Mouse (Mus musculus): ENCODE results near the gene Dip2b.

Dip2b gene

GRCm38 (mm10) chr15:100084882-100085281 lies 46.4 kb downstream of the Dip2b start:
- no peak for DNase-seq (ENCODE audit: low spot score)

- DNase-seq (ENCODE audit: low spot score), result no peak
These were observed 49.6 kb downstream of the Dip2b start for GRCm38 (mm10) chr15:100088021-100088420.

GRCm38 (mm10) chr15:100089645-100090053 lies 51.2 kb downstream of the Dip2b start:
- DNase-seq (ENCODE audit: low spot score), result peak; percentile 66

DNA sequence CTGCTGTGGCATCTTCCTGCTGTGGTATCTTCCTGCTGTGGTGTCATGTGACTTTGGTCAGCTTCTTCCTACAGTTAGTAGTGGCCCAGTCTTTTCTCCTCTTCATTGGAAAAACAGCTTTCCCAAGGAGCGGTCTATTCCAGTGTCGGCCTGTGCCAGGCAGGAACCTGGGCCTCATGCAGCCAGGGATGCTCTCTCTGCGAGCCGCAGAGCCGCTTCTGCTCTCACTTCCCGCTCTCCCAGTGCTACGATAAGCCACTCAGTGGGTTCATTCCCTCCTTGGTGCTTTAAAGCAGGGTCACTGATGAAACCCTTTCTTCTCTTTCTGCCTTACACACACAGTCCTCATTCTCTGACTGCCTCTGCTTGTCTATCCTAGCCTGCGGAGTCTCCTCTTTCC lies 53.4 kb downstream of the Dip2b start:
- no peak for DNase-seq (ENCODE audit: low spot score)

GRCm38 (mm10) chr15:100092258-100092657 lies 53.8 kb downstream of the Dip2b start:
- no peak for DNase-seq (ENCODE audit: low spot score)

- DNase-seq (ENCODE audit: low spot score), result no peak
These were observed 58.3 kb downstream of the Dip2b start for GRCm38 (mm10) chr15:100096587-100097428.

GRCm38 (mm10) chr15:100100336-100100735 lies 61.9 kb downstream of the Dip2b start:
- DNase-seq (ENCODE audit: low spot score), result no peak

GRCm38 (mm10) chr15:100101206-100101605 lies 62.7 kb downstream of the Dip2b start:
- peak; percentile 37 for DNase-seq (ENCODE audit: low spot score)

DNA sequence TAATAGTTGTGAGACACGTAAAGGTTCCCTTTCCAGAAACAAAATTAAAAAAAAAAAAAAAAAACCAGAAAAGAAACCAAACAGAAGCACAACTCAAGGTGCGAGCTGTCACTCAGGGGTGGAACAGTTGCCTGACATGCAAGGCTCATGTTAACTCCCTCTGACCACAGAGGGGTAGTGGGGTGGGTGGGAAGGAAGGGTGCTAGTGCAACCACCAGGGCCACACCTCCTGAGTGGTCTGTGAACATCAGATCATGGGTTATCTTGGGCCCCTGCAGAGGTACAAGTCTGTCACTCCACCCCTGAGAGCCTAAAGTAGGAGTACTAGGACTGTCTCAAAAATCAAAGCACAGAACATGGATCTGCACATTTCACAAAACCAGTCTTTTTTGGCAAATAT lies 65.7 kb downstream of the Dip2b start:
- no peak for DNase-seq (ENCODE audit: low spot score)

DNA sequence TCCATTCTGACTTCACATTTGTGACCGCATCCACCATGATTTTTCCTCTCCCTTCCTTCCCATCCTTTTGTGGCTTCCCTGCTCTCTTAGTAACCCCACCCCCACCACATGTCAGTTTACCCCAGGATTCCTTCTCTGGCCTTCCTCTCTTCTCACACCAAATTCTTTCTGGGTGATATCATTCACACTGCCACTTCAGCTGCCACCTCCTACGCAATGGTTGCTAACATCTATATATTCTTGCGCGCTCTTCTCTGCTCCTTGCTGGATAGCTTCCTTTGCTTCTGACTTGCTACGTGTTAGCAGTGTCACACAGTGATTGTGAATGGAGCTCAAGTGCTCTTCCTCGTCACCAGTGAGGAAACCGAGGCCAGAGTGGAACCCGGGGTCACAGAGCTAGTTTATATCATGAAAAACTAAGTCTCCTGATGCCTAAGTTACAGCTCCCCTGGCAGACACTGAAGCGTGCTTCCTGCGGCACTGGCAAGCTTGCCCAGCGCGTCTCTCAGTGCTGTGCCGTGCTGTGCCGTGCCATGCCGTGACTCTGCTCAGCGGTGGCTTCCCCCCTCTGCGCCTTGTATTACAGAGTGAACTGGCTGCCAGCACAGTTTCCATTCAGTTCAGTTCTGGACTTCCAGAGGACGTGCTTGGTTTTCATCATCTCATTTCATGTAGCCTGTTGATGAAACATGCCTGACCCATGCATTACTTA lies 69.8 kb downstream of the Dip2b start:
- DNase-seq (ENCODE audit: low spot score), result no peak

GRCm38 (mm10) chr15:100109916-100110315 lies 71.5 kb downstream of the Dip2b start:
- no peak for DNase-seq (ENCODE audit: low spot score)

GRCm38 (mm10) chr15:100111891-100112290 lies 73.4 kb downstream of the Dip2b start:
- no peak for DNase-seq (ENCODE audit: low spot score)

- no peak for DNase-seq (ENCODE audit: low spot score)
These were observed 74.0 kb downstream of the Dip2b start for GRCm38 (mm10) chr15:100112309-100112966.

GRCm38 (mm10) chr15:100113343-100114275 lies 75.1 kb downstream of the Dip2b start:
- no peak for DNase-seq (ENCODE audit: low spot score)

DNA sequence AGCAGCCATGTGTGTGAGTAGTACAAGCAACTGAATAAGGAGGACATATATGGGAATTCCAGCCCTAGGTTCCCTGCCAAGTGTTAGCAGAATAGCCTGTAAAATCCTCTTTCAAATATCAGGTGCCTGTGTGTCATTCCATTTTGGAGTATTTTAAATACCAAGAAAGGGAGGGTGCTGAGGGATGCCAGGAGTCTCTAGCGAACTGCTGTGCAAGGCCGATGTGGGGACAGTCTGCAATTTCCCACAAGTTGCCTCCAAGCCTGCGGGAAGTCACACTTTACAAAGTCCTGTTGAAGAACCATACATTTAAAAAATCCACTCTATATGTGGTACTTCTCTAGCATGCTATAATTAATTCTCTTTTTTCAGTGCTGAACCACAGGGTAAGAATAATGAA lies 77.0 kb downstream of the Dip2b start:
- DNase-seq (ENCODE audit: low spot score), result no peak

DNA sequence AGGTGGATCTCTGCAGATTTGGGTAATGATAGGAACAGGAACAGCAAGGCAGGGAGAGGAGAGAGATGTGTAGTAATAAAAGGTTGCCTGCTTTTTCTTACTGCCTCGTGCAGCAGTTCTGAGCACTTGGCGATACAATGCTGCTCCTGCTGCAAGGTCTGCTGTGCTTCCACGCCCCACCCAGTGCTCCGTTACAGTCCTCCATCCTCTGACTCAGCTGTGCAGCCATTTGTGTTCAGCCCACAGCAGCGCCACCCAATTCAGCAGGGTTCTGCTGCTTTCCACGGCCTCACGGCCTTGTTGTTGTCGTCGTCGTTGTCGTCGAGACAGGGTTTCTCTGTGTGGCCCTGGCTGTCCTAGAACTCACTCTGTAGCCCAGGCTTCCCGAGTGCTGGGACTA lies 77.9 kb downstream of the Dip2b start:
- no peak for DNase-seq (ENCODE audit: low spot score)

- peak; percentile 58 for DNase-seq (ENCODE audit: low spot score)
These were observed 80.8 kb downstream of the Dip2b start for GRCm38 (mm10) chr15:100119225-100119788.

GRCm38 (mm10) chr15:100121437-100121836 lies 83.0 kb downstream of the Dip2b start:
- no peak for DNase-seq (ENCODE audit: low spot score)

DNA sequence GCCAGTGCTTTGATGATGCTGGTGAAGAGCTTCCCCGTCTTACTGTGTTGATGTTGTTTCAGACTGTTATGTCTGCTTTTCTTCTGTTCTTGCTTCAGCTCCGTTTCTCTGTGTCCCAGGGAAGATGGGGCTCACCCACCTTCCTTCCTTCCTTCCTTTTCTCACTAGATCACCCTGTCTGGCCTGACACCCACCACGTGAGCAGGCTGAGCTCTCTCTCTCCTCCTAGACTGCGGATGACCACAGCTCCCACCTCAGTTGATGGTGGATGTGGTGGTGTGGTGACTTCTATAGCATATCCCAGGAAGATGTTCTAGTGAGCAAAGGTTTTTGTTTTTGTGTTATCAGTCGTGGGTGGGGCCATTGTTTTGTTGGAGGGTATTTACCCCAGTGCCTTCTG lies 85.4 kb downstream of the Dip2b start:
- DNase-seq (ENCODE audit: low spot score), result no peak

GRCm38 (mm10) chr15:100125245-100125644 lies 86.8 kb downstream of the Dip2b start:
- peak; percentile 38 for DNase-seq (ENCODE audit: low spot score)

GRCm38 (mm10) chr15:100126456-100127107 lies 88.1 kb downstream of the Dip2b start:
- DNase-seq (ENCODE audit: low spot score), result peak; percentile 91

Measured in lung, postnatal 25 days (tissue).